Comparison of ENCODE assay signal across 17 mouse cellular contexts in genomic region chr6:134389917-134390316, GRCm38 (mm10). TPM values are rescaled to one million over a fixed set of nuclear protein-coding genes. Genes with fewer than 3 reads are reported as not detected.
DNase-seq lines count a peak whose midpoint lies in the region; ATAC-seq and TF ChIP-seq lines count a peak whose summit lies in the region.
"Had no signal": no experiment of that assay in that cellular context is flagged by ENCODE, and none has a peak within 500 bp of the region (broad histone marks: within the 10 kb centered on the region; RNA-seq: fewer than 3 reads in every experiment).

No protein-coding gene starts in this region.

- H3K4me3 ChIP-seq in heart, embryonic 12.5 days: no peak overlapping the region
- no peak overlapping the region for H3K4me3 ChIP-seq in midbrain, embryonic 11.5 days (ENCODE audit: low read depth, low read length)
- H3K4me3 ChIP-seq in midbrain, postnatal 0 days (ENCODE audit: low read depth, low read length): no peak overlapping the region
- H3K4me3 ChIP-seq in CH12.LX (replicated peaks in 1 of 3; ENCODE audit: low read depth in 2 of 3, low read length in 2 of 3, poor library complexity in 1 of 3): no peak overlapping the region
- H3K4me3 ChIP-seq: embryonic facial prominence, embryonic 10.5 days had no signal

- no peak for ATAC-seq in heart, embryonic 12.5 days (ENCODE audit: insufficient number of reproducible peaks, low FRiP score)
- peak; percentile 52; the same call in 1 of the 2 replicates for ATAC-seq in midbrain, embryonic 11.5 days (ENCODE audit: low FRiP score)
- ATAC-seq in midbrain, postnatal 0 days (ENCODE audit: low FRiP score): no peak
- ATAC-seq: intestine, embryonic 16.5 days had no signal

- dilution Hi-C loops in CH12.LX (cut with MboI; ENCODE audit: extremely low pct_ligation_motif_present, extremely low pct_unique_long_range_greater_than_20kb, low sequenced_read_pairs): no loop called here

- 59% methylated on average over 8 of the region's 8 CpGs for WGBS in heart, embryonic 12.5 days
- 68% methylated on average over 8 of the region's 8 CpGs for WGBS in midbrain, embryonic 11.5 days
- 73% methylated on average over 8 of the region's 8 CpGs for WGBS in midbrain, postnatal 0 days

- H3K27me3 ChIP-seq in heart, embryonic 12.5 days (replicated peaks): no peaks in the 10 kb centered on the region
- no peaks in the 10 kb centered on the region for H3K27me3 ChIP-seq in midbrain, embryonic 11.5 days (ENCODE audit: control insufficient read depth, insufficient read depth, low read length)
- H3K27me3 ChIP-seq in midbrain, postnatal 0 days (ENCODE audit: insufficient read depth, low read length): no peaks in the 10 kb centered on the region
- H3K27me3 ChIP-seq in CH12.LX (replicated peaks): no peaks in the 10 kb centered on the region

- no peaks in the 10 kb centered on the region for H3K4me1 ChIP-seq in heart, embryonic 12.5 days (replicated peaks)
- no peaks in the 10 kb centered on the region for H3K4me1 ChIP-seq in midbrain, embryonic 11.5 days (ENCODE audit: control insufficient read depth, insufficient read depth, low read length)
- H3K4me1 ChIP-seq in midbrain, postnatal 0 days (ENCODE audit: insufficient read depth, low read length): no peaks in the 10 kb centered on the region
- H3K4me1 ChIP-seq in CH12.LX (ENCODE audit: control insufficient read depth in 1 of 2, insufficient read depth in 2 of 2): no peaks in the 10 kb centered on the region
- H3K4me1 ChIP-seq: embryonic facial prominence, embryonic 10.5 days had no signal

- in situ Hi-C loops in CH12.LX (cut with MboI; ENCODE audit: low pct_ligation_motif_present, low pct_unique_long_range_greater_than_20kb, low sequenced_read_pairs): loop anchor here (10.0 kb wide), 1 partner anchor 425 kb away; no protein-coding TSS in a partner anchor

- H3K27ac ChIP-seq in heart, embryonic 12.5 days (ENCODE audit: poor library complexity, severe bottlenecking): no peak overlapping the region
- H3K27ac ChIP-seq in midbrain, embryonic 11.5 days (ENCODE audit: low read depth, low read length): no peak overlapping the region
- H3K27ac ChIP-seq in midbrain, postnatal 0 days (ENCODE audit: low read depth, low read length): no peak overlapping the region
- H3K27ac ChIP-seq in CH12.LX (ENCODE audit: insufficient read depth, low read depth): no peak overlapping the region
- H3K27ac ChIP-seq: embryonic facial prominence, embryonic 10.5 days had no signal

- no peak for TF ChIP-seq POLR2A in CH12.LX (IDR thresholded peaks at IDR 0.05; ENCODE audit: low read depth, low read length)

- H3K36me3 ChIP-seq in heart, embryonic 12.5 days: no peaks in the 10 kb centered on the region
- no peaks in the 10 kb centered on the region for H3K36me3 ChIP-seq in midbrain, embryonic 11.5 days (ENCODE audit: control insufficient read depth, insufficient read depth, low read length)
- H3K36me3 ChIP-seq in midbrain, postnatal 0 days (ENCODE audit: insufficient read depth, low read length): no peaks in the 10 kb centered on the region
- no peaks in the 10 kb centered on the region for H3K36me3 ChIP-seq in CH12.LX (replicated peaks in 1 of 2; ENCODE audit: control insufficient read depth in 1 of 2, insufficient read depth in 1 of 2, low read length in 1 of 2)
- H3K36me3 ChIP-seq: embryonic facial prominence, embryonic 10.5 days had no signal

- no peaks in the 10 kb centered on the region for H3K79me2 ChIP-seq in CH12.LX (replicated peaks; ENCODE audit: control insufficient read depth, extremely low read depth, insufficient read depth, poor library complexity, severe bottlenecking)

- intact Hi-C loops in heart, postnatal 14 days (cut with DNase I): loop anchor here (1.0 to 5.0 kb wide), 5 partner anchors 138 to 485 kb away; partner anchors contain the start of gene Etv6

- peak overlapping the region; percentile 39; the same call in 1 of the 2 replicates for H3K9ac ChIP-seq in heart, embryonic 12.5 days
- no peak overlapping the region for H3K9ac ChIP-seq in midbrain, embryonic 11.5 days (ENCODE audit: low read length)
- no peak overlapping the region for H3K9ac ChIP-seq in midbrain, postnatal 0 days (replicated peaks; ENCODE audit: low read length, poor library complexity, severe bottlenecking)
- H3K9ac ChIP-seq in CH12.LX (ENCODE audit: insufficient read depth, low read depth): no peak overlapping the region

- no peak for TF ChIP-seq EP300 in CH12.LX (IDR thresholded peaks at IDR 0.05; ENCODE audit: low read length)

- H3K4me2 ChIP-seq in heart, embryonic 12.5 days: no peak overlapping the region
- H3K4me2 ChIP-seq in midbrain, embryonic 11.5 days: no peak overlapping the region
- H3K4me2 ChIP-seq in midbrain, postnatal 0 days (ENCODE audit: low read depth, low read length, poor library complexity, severe bottlenecking): no peak overlapping the region
- no peak overlapping the region for H3K4me2 ChIP-seq in CH12.LX (ENCODE audit: insufficient read depth, low read depth, poor library complexity, severe bottlenecking)

- DNase-seq in adrenal gland, adult (ENCODE audit: inconsistent age in 2 of 2, low spot score in 1 of 2): peak; percentile 29 to 43
- no peak for DNase-seq in adrenal gland, adult 8-10 months
- DNase-seq in heart, postnatal 14 days: no peak
- peak; percentile 78 for DNase-seq in midbrain, embryonic 11.5 days (ENCODE audit: low spot score, missing footprints)
- no peak for DNase-seq in midbrain, postnatal 0 days (ENCODE audit: low spot score)
- DNase-seq in CH12.LX (ENCODE audit: extremely low read depth): no peak

- no peak for TF ChIP-seq RAD21 in CH12.LX (IDR thresholded peaks at IDR 0.05; ENCODE audit: low read depth, low read length)

- H3K9me3 ChIP-seq in heart, embryonic 12.5 days (replicated peaks): no peaks in the 10 kb centered on the region
- H3K9me3 ChIP-seq in midbrain, embryonic 11.5 days (ENCODE audit: control insufficient read depth, low read length): no peaks in the 10 kb centered on the region
- no peaks in the 10 kb centered on the region for H3K9me3 ChIP-seq in midbrain, postnatal 0 days (ENCODE audit: low read length)
- H3K9me3 ChIP-seq in CH12.LX (replicated peaks; ENCODE audit: low read length): peaks cover 3% of the 10 kb centered on the region
- H3K9me3 ChIP-seq: embryonic facial prominence, embryonic 10.5 days had no signal

- no peak for TF ChIP-seq CTCF in midbrain, postnatal 0 days (IDR thresholded peaks at IDR 0.05)
- TF ChIP-seq CTCF in CH12.LX (conservative IDR thresholded peaks at IDR 0.05 in 1 of 2, IDR thresholded peaks at IDR 0.05 in 1 of 2; ENCODE audit: low read depth in 2 of 2, low read length in 2 of 2): no peak

TF ChIP-seq in CH12.LX, 34 proteins besides CTCF, POLR2A, EP300 and RAD21:
- TF ChIP-seq NELFE (IDR thresholded peaks at IDR 0.05; ENCODE audit: low read depth, low read length): 0 out of 2 replicates have a peak, but pooled peaks have one; percentile 2
- no peak for TF ChIP-seq MAFK (IDR thresholded peaks at IDR 0.05; ENCODE audit: insufficient replicate concordance, low read length)

RNA-seq across cellular contexts. Expression of gene Bcl2l14, which starts 6.2 kb away (rescaled TPM):
- total RNA-seq in adrenal gland, adult 8-10 months (2022): under 1 TPM in 2 of 4 experiments, not detected in 2; 0.12 to 0.22 TPM
- polyA plus RNA-seq in heart, embryonic 12.5 days (2016; fragmentation: Nextera tagmentation; extraction: Ambion mirVana): 0.31 TPM in 1 of 2 replicates, not detected in the other
- total RNA-seq in heart, postnatal 14 days (2021): not detected
- not detected in 2 replicates for polyA plus RNA-seq in midbrain, embryonic 11.5 days (2014; fragmentation: Nextera tagmentation; extraction: Ambion mirVana)
- not detected in 2 replicates for total RNA-seq in midbrain, postnatal 0 days (2014; rRNA removed)
- not detected in 2 replicates for polyA plus RNA-seq in midbrain, postnatal 0 days (2015; fragmentation: Nextera tagmentation; extraction: Ambion mirVana)
- total RNA-seq in CH12.LX (2012; rRNA removed): 0.71 and 0.93 TPM in 2 replicates
- 3.0 and 3.1 TPM in 2 replicates for total RNA-seq in CH12.LX (2014; rRNA removed)
- polyA plus RNA-seq in CH12.LX (2012; ENCODE audit: insufficient read length, low read depth): 3.5 and 4.4 TPM in 2 replicates
- total RNA-seq: adrenal gland, adult 2 months; adrenal gland, postnatal 36 days; gastrocnemius, adult 8-10 months; gastrocnemius, postnatal 36 days; heart, adult 18-20 months; heart, postnatal 10 days had no signal
- polyA plus RNA-seq: adrenal gland, adult 2 months; cerebellum, adult 2 months; forebrain, embryonic 14.5 days had no signal

Comparison
In these comparisons a context has a peak if more than half of its experiments do, and no peak if none do; other contexts are left out.
1. DNase-seq: peak in adrenal gland, adult (2 of 2) and midbrain, embryonic 11.5 days (single experiment); none in adrenal gland, adult 8-10 months (single experiment), heart, postnatal 14 days (0 of 2), midbrain, postnatal 0 days (single experiment) and CH12.LX (single experiment).